Mouse (Mus musculus): ENCODE measurements at regions not wholly inside any gene's neighbourhood (a gene's known extent, or its start where the extent isn't known, plus 50 kb on each side); places are given as distances from the start of the nearest gene placed in this dataset.

GRCm38 (mm10) chr8:103912983-103913926, 188.2 kb upstream of the Cdh5 start:
- H3K36me3 ChIP-seq (replicated peaks; ENCODE audit: control insufficient read depth, insufficient read depth): no peaks in the 10 kb centered on the region
- no peak overlapping the region for H3K4me3 ChIP-seq (replicated peaks; ENCODE audit: low read length)
- H3K4me2 ChIP-seq (replicated peaks): no peak overlapping the region
- no peak overlapping the region for H3K27ac ChIP-seq
- H3K27me3 ChIP-seq (ENCODE audit: control insufficient read depth, insufficient read depth, low read length): no peaks in the 10 kb centered on the region
- DNase-seq (ENCODE audit: low spot score) (no peak), ATAC-seq (ENCODE audit: low FRiP score) (no peak; the same call in 1 of the 2 replicates)
- no peak overlapping the region for H3K9ac ChIP-seq
- 80% methylated on average over 9 of the region's 9 CpGs for WGBS
- no peaks in the 10 kb centered on the region for H3K9me3 ChIP-seq (ENCODE audit: control insufficient read depth, low read length)
- H3K4me1 ChIP-seq (replicated peaks; ENCODE audit: control insufficient read depth, insufficient read depth, low read length): no peaks in the 10 kb centered on the region

- Histone ChIP-seq H3K27ac (no peak overlapping the region), H3K36me3 (replicated peaks; ENCODE audit: control insufficient read depth, insufficient read depth) (no peaks in the 10 kb centered on the region), H3K4me1 (replicated peaks; ENCODE audit: control insufficient read depth, insufficient read depth, low read length) (no peaks in the 10 kb centered on the region), H3K4me2 (replicated peaks) (no peak overlapping the region), H3K27me3 (ENCODE audit: control insufficient read depth, insufficient read depth, low read length) (no peaks in the 10 kb centered on the region), H3K4me3 (replicated peaks; ENCODE audit: low read length) (no peak overlapping the region), H3K9me3 (ENCODE audit: control insufficient read depth, low read length) (no peaks in the 10 kb centered on the region), H3K9ac (no peak overlapping the region)
- peak; percentile 52 for DNase-seq (ENCODE audit: low spot score)
- ATAC-seq (ENCODE audit: low FRiP score): peak; percentile 31; the same call in 1 of the 2 replicates
- WGBS: 47% methylated on average over 6 of the region's 6 CpGs
Observed at GRCm38 (mm10) chr8:103913927-103914640, 187.3 kb upstream of the Cdh5 start.

- H3K27ac ChIP-seq: no peak overlapping the region
- DNase-seq (ENCODE audit: low spot score): no peak
- no peak overlapping the region for H3K4me3 ChIP-seq (replicated peaks; ENCODE audit: low read length)
- 90% methylated on average over 3 of the region's 3 CpGs for WGBS
- no peak overlapping the region for H3K9ac ChIP-seq
- H3K27me3 ChIP-seq (ENCODE audit: control insufficient read depth, insufficient read depth, low read length): no peaks in the 10 kb centered on the region
- no peaks in the 10 kb centered on the region for H3K9me3 ChIP-seq (ENCODE audit: control insufficient read depth, low read length)
- H3K36me3 ChIP-seq (replicated peaks; ENCODE audit: control insufficient read depth, insufficient read depth): no peaks in the 10 kb centered on the region
- H3K4me1 ChIP-seq (replicated peaks; ENCODE audit: control insufficient read depth, insufficient read depth, low read length): no peaks in the 10 kb centered on the region
- H3K4me2 ChIP-seq (replicated peaks): no peak overlapping the region
- no peak for ATAC-seq (ENCODE audit: low FRiP score)
Observed at GRCm38 (mm10) chr8:103919324-103919723, 182.1 kb upstream of the Cdh5 start.

GRCm38 (mm10) chr8:103921621-103922020, 179.8 kb upstream of the Cdh5 start:
- no peaks in the 10 kb centered on the region for H3K27me3 ChIP-seq (ENCODE audit: control insufficient read depth, insufficient read depth, low read length)
- no peak for DNase-seq (ENCODE audit: low spot score)
- no peak overlapping the region for H3K27ac ChIP-seq
- no peak for ATAC-seq (ENCODE audit: low FRiP score)
- H3K9me3 ChIP-seq (ENCODE audit: control insufficient read depth, low read length): no peaks in the 10 kb centered on the region
- no peak overlapping the region for H3K4me3 ChIP-seq (replicated peaks; ENCODE audit: low read length)
- no peak overlapping the region for H3K9ac ChIP-seq
- no peaks in the 10 kb centered on the region for H3K36me3 ChIP-seq (replicated peaks; ENCODE audit: control insufficient read depth, insufficient read depth)
- WGBS: 91% methylated on average over 4 of the region's 4 CpGs
- no peak overlapping the region for H3K4me2 ChIP-seq (replicated peaks)
- no peaks in the 10 kb centered on the region for H3K4me1 ChIP-seq (replicated peaks; ENCODE audit: control insufficient read depth, insufficient read depth, low read length)

GRCm38 (mm10) chr8:103922746-103923145, 178.7 kb upstream of the Cdh5 start:
- Histone ChIP-seq H3K27ac (no peak overlapping the region), H3K9me3 (ENCODE audit: control insufficient read depth, low read length) (no peaks in the 10 kb centered on the region), H3K36me3 (replicated peaks; ENCODE audit: control insufficient read depth, insufficient read depth) (no peaks in the 10 kb centered on the region), H3K4me2 (replicated peaks) (no peak overlapping the region), H3K4me1 (replicated peaks; ENCODE audit: control insufficient read depth, insufficient read depth, low read length) (no peaks in the 10 kb centered on the region), H3K9ac (no peak overlapping the region), H3K4me3 (replicated peaks; ENCODE audit: low read length) (no peak overlapping the region), H3K27me3 (ENCODE audit: control insufficient read depth, insufficient read depth, low read length) (no peaks in the 10 kb centered on the region)
- DNase-seq (ENCODE audit: low spot score): no peak
- no peak for ATAC-seq (ENCODE audit: low FRiP score)
- 89% methylated on average over 2 of the region's 2 CpGs for WGBS

- Histone ChIP-seq H3K27ac (no peak overlapping the region), H3K36me3 (replicated peaks; ENCODE audit: control insufficient read depth, insufficient read depth) (no peaks in the 10 kb centered on the region), H3K9ac (no peak overlapping the region), H3K4me2 (replicated peaks) (no peak overlapping the region), H3K9me3 (ENCODE audit: control insufficient read depth, low read length) (no peaks in the 10 kb centered on the region), H3K4me1 (replicated peaks; ENCODE audit: control insufficient read depth, insufficient read depth, low read length) (no peaks in the 10 kb centered on the region), H3K4me3 (replicated peaks; ENCODE audit: low read length) (no peak overlapping the region), H3K27me3 (ENCODE audit: control insufficient read depth, insufficient read depth, low read length) (no peaks in the 10 kb centered on the region)
- DNase-seq (ENCODE audit: low spot score) (no peak), ATAC-seq (ENCODE audit: low FRiP score) (no peak)
- 92% methylated on average over 1 of the region's 1 CpGs for WGBS
Observed at GRCm38 (mm10) chr8:103932681-103933080, 168.7 kb upstream of the Cdh5 start.

- H3K9me3 ChIP-seq (ENCODE audit: control insufficient read depth, low read length): 0 out of 2 replicates have a peak, but pooled peaks cover 5% of the 10 kb centered on the region
- no peak overlapping the region for H3K4me3 ChIP-seq (replicated peaks; ENCODE audit: low read length)
- no peaks in the 10 kb centered on the region; the same call in 1 of the 2 replicates for H3K27me3 ChIP-seq (ENCODE audit: control insufficient read depth, insufficient read depth, low read length)
- H3K36me3 ChIP-seq (replicated peaks; ENCODE audit: control insufficient read depth, insufficient read depth): no peaks in the 10 kb centered on the region
- DNase-seq (ENCODE audit: low spot score) (no peak), ATAC-seq (ENCODE audit: low FRiP score) (no peak)
- H3K27ac ChIP-seq: no peak overlapping the region
- H3K4me2 ChIP-seq (replicated peaks): no peak overlapping the region
- 72% methylated on average over 3 of the region's 3 CpGs for WGBS
- H3K4me1 ChIP-seq (replicated peaks; ENCODE audit: control insufficient read depth, insufficient read depth, low read length): no peaks in the 10 kb centered on the region
- H3K9ac ChIP-seq: no peak overlapping the region
Observed at GRCm38 (mm10) chr8:103936491-103936890, 164.9 kb upstream of the Cdh5 start.

GRCm38 (mm10) chr8:103938283-103939230, 162.9 kb upstream of the Cdh5 start:
- no peak overlapping the region for H3K4me2 ChIP-seq (replicated peaks)
- H3K4me1 ChIP-seq (replicated peaks; ENCODE audit: control insufficient read depth, insufficient read depth, low read length): no peaks in the 10 kb centered on the region
- H3K9me3 ChIP-seq (ENCODE audit: control insufficient read depth, low read length): 0 out of 2 replicates have a peak, but pooled peaks cover 5% of the 10 kb centered on the region
- H3K36me3 ChIP-seq (replicated peaks; ENCODE audit: control insufficient read depth, insufficient read depth): no peaks in the 10 kb centered on the region
- no peak overlapping the region for H3K27ac ChIP-seq
- H3K4me3 ChIP-seq (replicated peaks; ENCODE audit: low read length): no peak overlapping the region
- ATAC-seq (ENCODE audit: low FRiP score) (peak; percentile 66; the same call in 1 of the 2 replicates), DNase-seq (ENCODE audit: low spot score) (peak; percentile 68)
- no peaks in the 10 kb centered on the region; the same call in 1 of the 2 replicates for H3K27me3 ChIP-seq (ENCODE audit: control insufficient read depth, insufficient read depth, low read length)
- WGBS: 39% methylated on average over 11 of the region's 11 CpGs
- H3K9ac ChIP-seq: no peak overlapping the region

Measured in hindbrain, embryonic 14.5 days (tissue).